Mouse (Mus musculus) lung, postnatal 0 days (tissue): ENCODE measurements around the gene Gpr132. TPM values are rescaled to one million over a fixed set of nuclear protein-coding genes. Genes with fewer than 3 reads are reported as not detected.
A peak's percentile ranks its signal among the peaks of the same experiment; 100 is the strongest.

ENCODE experiments used
- ATAC-seq: fragments of 200-750 bp; cut with Nextera tagmentation; 2 replicates; pipeline ENCODE4 v1.8.0; 2017; ENCODE audit warnings: moderate library complexity
- DNase-seq: peaks from one replicate; pipeline ENCODE4 v3.0.0-alpha.2; 2016; ENCODE audit warnings: low spot score
- H3K27ac ChIP-seq: fragments of 300-500 bp; sonication (generic); 2 replicates; pipeline ENCODE4 v1.5.1; 2014; ENCODE audit warnings: antibody characterized with exemption, mild to moderate bottlenecking, low read length, mixed read lengths
- H3K27me3 ChIP-seq: fragments of 300-500 bp; sonication (generic); replicated peaks from 2 replicates; pipeline ENCODE4 v1.6.1; 2014; ENCODE audit warnings: low read length, mixed read lengths; ENCODE audit not compliant: insufficient read depth
- H3K36me3 ChIP-seq: fragments of 300-500 bp; sonication (generic); 2 replicates; pipeline ENCODE4 v1.6.1; 2014; ENCODE audit warnings: low read length, mixed read lengths; ENCODE audit not compliant: insufficient read depth
- H3K4me1 ChIP-seq: fragments of 300-500 bp; sonication (generic); 2 replicates; pipeline ENCODE4 v1.6.1; 2014; ENCODE audit warnings: antibody characterized with exemption, low read depth, low read length, mixed read lengths; ENCODE audit not compliant: insufficient read depth
- H3K4me2 ChIP-seq: fragments of 300-500 bp; sonication (generic); replicated peaks from 2 replicates; pipeline ENCODE4 v1.6.1; 2014; ENCODE audit warnings: low read depth, mild to moderate bottlenecking, low read length, moderate library complexity, mixed read lengths
- H3K4me3 ChIP-seq: fragments of 300-500 bp; sonication (generic); 2 replicates; pipeline ENCODE4 v1.5.1; 2014; ENCODE audit warnings: low read depth, low read length
- H3K9ac ChIP-seq: fragments of 300-500 bp; sonication (generic); replicated peaks from 2 replicates; pipeline ENCODE4 v1.6.1; 2014; ENCODE audit warnings: low read depth, mild to moderate bottlenecking
- H3K9me3 ChIP-seq: fragments of 300-500 bp; sonication (generic); 2 replicates; pipeline ENCODE4 v1.6.1; 2016; ENCODE audit warnings: low read length, mixed read lengths
- CTCF ChIP-seq: IDR thresholded peaks from 2 replicates; pipeline ENCODE4 v1.5.1; 2016; ENCODE audit warnings: antibody characterized with exemption, mild to moderate bottlenecking
- EP300 ChIP-seq: IDR thresholded peaks from 2 replicates; pipeline ENCODE4 v1.6.1; 2016; ENCODE audit warnings: antibody characterized with exemption, mild to moderate bottlenecking, control low read depth
- WGBS: fragments of 180-500 bp; shearing (Covaris S2); extraction: QIAGEN DNeasy Blood & Tissue Kit; methylation state at CpG from one replicate; pipeline ENCODE4 v1.1.7; 2014; 5-methylcytosine and 5-hydroxymethylcytosine counted together
- polyA plus RNA-seq: library from polyadenylated mRNA; unstranded; fragments of >200 nt; fragmentation: Nextera tagmentation; extraction: Ambion mirVana; gene quantifications from 2 replicates; pipeline ENCODE4 v1.2.1, GENCODE M21; 2015

Gpr132 gene
- polyA plus RNA-seq, 1 experiment from 2014 or later, result 0.25 TPM

- Histone ChIP-seq H3K27me3 (0 out of 2 replicates have a peak, but pooled peaks cover 4% of the 10 kb centered on the region), H3K4me3 (no peak overlapping the region), H3K4me2 (no peak overlapping the region), H3K36me3 (no peaks in the 10 kb centered on the region), H3K9me3 (no peaks in the 10 kb centered on the region), H3K27ac (no peak overlapping the region), H3K4me1 (peaks cover 24% of the 10 kb centered on the region), H3K9ac (no peak overlapping the region)
- TF ChIP-seq CTCF (no peak), EP300 (no peak)
- DNase-seq (no peak), ATAC-seq (no peak)
- WGBS, result 59% methylated on average over 6 of the region's 6 CpGs
Observed at GRCm38 (mm10) chr12:112881301-112881815, 13.3 kb upstream of the Gpr132 start.

- DNase-seq (no peak), ATAC-seq (peak; percentile 2; the same call in 1 of the 2 replicates)
- peaks cover 28% of the 10 kb centered on the region for H3K4me1 ChIP-seq
- H3K27ac ChIP-seq, result no peak overlapping the region
- no peaks in the 10 kb centered on the region for H3K36me3 ChIP-seq
- 0 out of 2 replicates have a peak, but pooled peaks cover 4% of the 10 kb centered on the region for H3K27me3 ChIP-seq
- no peak overlapping the region for H3K4me3 ChIP-seq
- no peak overlapping the region for H3K9ac ChIP-seq
- TF ChIP-seq EP300 (no peak), CTCF (no peak)
- no peaks in the 10 kb centered on the region for H3K9me3 ChIP-seq
- no peak overlapping the region for H3K4me2 ChIP-seq
- 76% methylated on average over 4 of the region's 4 CpGs for WGBS
Observed at GRCm38 (mm10) chr12:112880661-112881060, 12.6 kb upstream of the Gpr132 start.

GRCm38 (mm10) chr12:112879731-112880130 is 11.7 kb upstream of the Gpr132 start:
- 64% methylated on average over 5 of the region's 5 CpGs for WGBS
- no peak for TF ChIP-seq EP300
- TF ChIP-seq CTCF, result no peak

GRCm38 (mm10) chr12:112877607-112878020 is 9.6 kb upstream of the Gpr132 start:
- 2% methylated on average over 30 of the region's 37 CpGs for WGBS
- H3K4me3 ChIP-seq, result peak overlapping the region; percentile 30
- peak overlapping the region; percentile 59 for H3K4me2 ChIP-seq
- DNase-seq, result peak; percentile 65
- 0 out of 2 replicates have a peak overlapping the region, but pooled peaks have one; percentile 4 for H3K9ac ChIP-seq
- H3K27ac ChIP-seq, result peak overlapping the region; percentile 16; the same call in 1 of the 2 replicates
- no peaks in the 10 kb centered on the region for H3K36me3 ChIP-seq
- peak; percentile 70 for ATAC-seq
- H3K4me1 ChIP-seq, result peaks cover 28% of the 10 kb centered on the region
- peaks cover 18% of the 10 kb centered on the region for H3K27me3 ChIP-seq
- no peaks in the 10 kb centered on the region for H3K9me3 ChIP-seq
- no peak for TF ChIP-seq EP300
- no peak for TF ChIP-seq CTCF

More at GRCm38 (mm10) chr12:112879731-112880130, 11.7 kb upstream of the Gpr132 start:
- Histone ChIP-seq H3K36me3 (no peaks in the 10 kb centered on the region), H3K27ac (no peak overlapping the region), H3K4me3 (no peak overlapping the region), H3K9ac (no peak overlapping the region), H3K9me3 (no peaks in the 10 kb centered on the region), H3K4me1 (peaks cover 28% of the 10 kb centered on the region), H3K4me2 (no peak overlapping the region), H3K27me3 (peaks cover 11% of the 10 kb centered on the region; the same call in 1 of the 2 replicates)
- ATAC-seq (no peak), DNase-seq (no peak)

GRCm38 (mm10) chr12:112877073-112877576 is 9.1 kb upstream of the Gpr132 start:
- peak overlapping the region; percentile 30 for H3K4me3 ChIP-seq
- DNase-seq, result no peak

GRCm38 (mm10) chr12:112876332-112877072 is 8.5 kb upstream of the Gpr132 start:
- Histone ChIP-seq H3K4me1 (peaks cover 28% of the 10 kb centered on the region), H3K27me3 (peaks cover 18% of the 10 kb centered on the region), H3K4me2 (peak overlapping the region; percentile 37), H3K9ac (no peak overlapping the region), H3K36me3 (no peaks in the 10 kb centered on the region), H3K27ac (peak overlapping the region; percentile 51), H3K9me3 (no peaks in the 10 kb centered on the region), H3K4me3 (no peak overlapping the region; the same call in 1 of the 2 replicates)
- TF ChIP-seq EP300, result peak; percentile 74
- TF ChIP-seq CTCF, result no peak; the same call in 1 of the 2 replicates
- ATAC-seq, result peak; percentile 62
- DNase-seq, result peak; percentile 85
- 6% methylated on average over 28 of the region's 28 CpGs for WGBS

More at GRCm38 (mm10) chr12:112877073-112877576, 9.1 kb upstream of the Gpr132 start:
- H3K4me1 ChIP-seq, result peaks cover 28% of the 10 kb centered on the region
- ATAC-seq, result no peak
- H3K27ac ChIP-seq, result peak overlapping the region; percentile 16; the same call in 1 of the 2 replicates
- peaks cover 18% of the 10 kb centered on the region for H3K27me3 ChIP-seq
- 7% methylated on average over 17 of the region's 17 CpGs for WGBS
- no peak overlapping the region for H3K9ac ChIP-seq
- no peaks in the 10 kb centered on the region for H3K9me3 ChIP-seq
- H3K36me3 ChIP-seq, result no peaks in the 10 kb centered on the region
- TF ChIP-seq CTCF (no peak), EP300 (no peak)
- H3K4me2 ChIP-seq, result peak overlapping the region; percentile 59
